Mouse (Mus musculus) bone marrow macrophage, adult 2 months (primary cell): ENCODE measurements at regions not wholly inside any gene's neighbourhood (a gene's known extent, or its start where the extent isn't known, plus 50 kb on each side); places are given as distances from the start of the nearest gene placed in this dataset.

ENCODE experiments used
- H3K27ac ChIP-seq: 2 replicates; pipeline ENCODE4 v1.5.1; 2012; ENCODE audit warnings: low read depth, low read length; ENCODE audit not compliant: insufficient read depth
- H3K4me1 ChIP-seq: 2 replicates; pipeline ENCODE4 v1.6.1; 2012; ENCODE audit warnings: low read length; ENCODE audit not compliant: control insufficient read depth, insufficient read depth
- H3K4me3 ChIP-seq: 2 replicates; pipeline ENCODE4 v1.5.1; 2012; ENCODE audit warnings: mild to moderate bottlenecking, low read length, moderate library complexity; ENCODE audit not compliant: insufficient read depth
- CTCF ChIP-seq: IDR thresholded peaks from 2 replicates; pipeline ENCODE4 v1.5.1; 2012; ENCODE audit warnings: low read depth, mild to moderate bottlenecking, low read length, moderate library complexity
- POLR2A ChIP-seq: IDR thresholded peaks from 2 replicates; pipeline ENCODE4 v1.6.1; 2012; ENCODE audit warnings: mild to moderate bottlenecking, low read depth, low read length, borderline replicate concordance

- TF ChIP-seq POLR2A (no peak), CTCF (no peak)
- H3K27ac ChIP-seq = no peak overlapping the region
- no peaks in the 10 kb centered on the region for H3K4me1 ChIP-seq
- no peak overlapping the region for H3K4me3 ChIP-seq
Observed at GRCm38 (mm10) chr10:66433490-66433889, 662.4 kb upstream of the Jmjd1c start.

- Histone ChIP-seq H3K4me3 (no peak overlapping the region), H3K27ac (no peak overlapping the region), H3K4me1 (no peaks in the 10 kb centered on the region)
- TF ChIP-seq POLR2A = no peak
- no peak for TF ChIP-seq CTCF
Observed at GRCm38 (mm10) chr10:66470684-66471083, 625.2 kb upstream of the Jmjd1c start.

GRCm38 (mm10) chr10:66472038-66472437, 623.9 kb upstream of the Jmjd1c start:
- H3K4me3 ChIP-seq = no peak overlapping the region
- TF ChIP-seq POLR2A (no peak), CTCF (no peak)
- H3K27ac ChIP-seq = no peak overlapping the region
- no peaks in the 10 kb centered on the region for H3K4me1 ChIP-seq

- TF ChIP-seq CTCF = no peak
- TF ChIP-seq POLR2A = no peak
- H3K27ac ChIP-seq = no peak overlapping the region
- H3K4me3 ChIP-seq = no peak overlapping the region
- no peaks in the 10 kb centered on the region for H3K4me1 ChIP-seq
Observed at GRCm38 (mm10) chr10:66475187-66475735, 620.7 kb upstream of the Jmjd1c start.

- no peak for TF ChIP-seq POLR2A
- no peak for TF ChIP-seq CTCF
- Histone ChIP-seq H3K27ac (no peak overlapping the region), H3K4me1 (no peaks in the 10 kb centered on the region)
Observed at GRCm38 (mm10) chr10:66490871-66491270, 605.1 kb upstream of the Jmjd1c start.

GRCm38 (mm10) chr10:66491850-66492249, 604.1 kb upstream of the Jmjd1c start:
- TF ChIP-seq CTCF (no peak), POLR2A (no peak)
- Histone ChIP-seq H3K27ac (no peak overlapping the region), H3K4me1 (no peaks in the 10 kb centered on the region), H3K4me3 (no peak overlapping the region)

More at GRCm38 (mm10) chr10:66490871-66491270, 605.1 kb upstream of the Jmjd1c start:
- H3K4me3 ChIP-seq = no peak overlapping the region

GRCm38 (mm10) chr10:66539846-66540245, 556.1 kb upstream of the Jmjd1c start:
- H3K27ac ChIP-seq = no peak overlapping the region
- TF ChIP-seq CTCF (no peak), POLR2A (no peak)
- H3K4me3 ChIP-seq = no peak overlapping the region
- no peaks in the 10 kb centered on the region for H3K4me1 ChIP-seq

GRCm38 (mm10) chr10:66546656-66547055, 549.3 kb upstream of the Jmjd1c start:
- Histone ChIP-seq H3K4me3 (no peak overlapping the region), H3K4me1 (no peaks in the 10 kb centered on the region), H3K27ac (no peak overlapping the region)
- TF ChIP-seq CTCF = no peak
- no peak for TF ChIP-seq POLR2A

- TF ChIP-seq CTCF (no peak), POLR2A (no peak)
- H3K27ac ChIP-seq = no peak overlapping the region
- H3K4me1 ChIP-seq = no peaks in the 10 kb centered on the region
- H3K4me3 ChIP-seq = no peak overlapping the region
Observed at GRCm38 (mm10) chr10:66547660-66548059, 548.3 kb upstream of the Jmjd1c start.

GRCm38 (mm10) chr10:66548073-66548472, 547.9 kb upstream of the Jmjd1c start:
- Histone ChIP-seq H3K4me3 (no peak overlapping the region), H3K27ac (no peak overlapping the region)
- no peak for TF ChIP-seq CTCF
- no peak for TF ChIP-seq POLR2A

GRCm38 (mm10) chr10:66552919-66553318, 543.0 kb upstream of the Jmjd1c start:
- TF ChIP-seq CTCF (no peak), POLR2A (no peak)
- Histone ChIP-seq H3K4me3 (no peak overlapping the region), H3K4me1 (no peaks in the 10 kb centered on the region), H3K27ac (no peak overlapping the region)

More at GRCm38 (mm10) chr10:66548073-66548472, 547.9 kb upstream of the Jmjd1c start:
- no peaks in the 10 kb centered on the region for H3K4me1 ChIP-seq
